Mouse (Mus musculus): ENCODE measurements around the gene Apc2. TPM values are rescaled to one million over a fixed set of nuclear protein-coding genes. Genes with fewer than 3 reads are reported as not detected.

Gene Apc2
- total and polyA plus RNA-seq, 3 experiments = 2.3 to 2.6 (median 2.4) TPM

- 64% methylated on average over 10 of the region's 10 CpGs for WGBS
- H3K4me1 ChIP-seq (ENCODE audit: control insufficient read depth, insufficient read depth, low read length) = no peaks in the 10 kb centered on the region
These were observed 36.1 kb downstream of the Apc2 start for GRCm38 (mm10) chr10:80331636-80332524.

GRCm38 (mm10) chr10:80332525-80332989, 36.8 kb downstream of the Apc2 start:
- 89% methylated on average over 5 of the region's 5 CpGs for WGBS
- no peaks in the 10 kb centered on the region for H3K79me2 ChIP-seq (replicated peaks; ENCODE audit: control insufficient read depth, insufficient read depth, low read length)
- no peak overlapping the region for H3K27ac ChIP-seq
- H3K9ac ChIP-seq (ENCODE audit: low read depth, low read length) = no peak overlapping the region
- H3K36me3 ChIP-seq (ENCODE audit: control insufficient read depth, insufficient read depth, low read length) = no peaks in the 10 kb centered on the region
- no peak for DNase-seq
- no peaks in the 10 kb centered on the region for H3K27me3 ChIP-seq (ENCODE audit: control insufficient read depth, insufficient read depth, low read length)
- TF ChIP-seq EP300 (IDR thresholded peaks at IDR 0.05; ENCODE audit: insufficient read depth, low read depth, low read length) = no peak
- no peak for TF ChIP-seq POLR2A (IDR thresholded peaks at IDR 0.05; ENCODE audit: insufficient read depth, low read depth, low read length)
- no peak for TF ChIP-seq CTCF (IDR thresholded peaks at IDR 0.05)
- no peaks in the 10 kb centered on the region for H3K4me1 ChIP-seq (ENCODE audit: control insufficient read depth, insufficient read depth, low read length)
- no peak overlapping the region for H3K4me3 ChIP-seq
- intact Hi-C loops (cut with DNase I) = no loop called here

More at GRCm38 (mm10) chr10:80331636-80332524, 36.1 kb downstream of the Apc2 start:
- Histone ChIP-seq H3K79me2 (replicated peaks; ENCODE audit: control insufficient read depth, insufficient read depth, low read length) (no peaks in the 10 kb centered on the region), H3K9ac (ENCODE audit: low read depth, low read length) (no peak overlapping the region), H3K27me3 (ENCODE audit: control insufficient read depth, insufficient read depth, low read length) (no peaks in the 10 kb centered on the region), H3K4me3 (no peak overlapping the region), H3K36me3 (ENCODE audit: control insufficient read depth, insufficient read depth, low read length) (no peaks in the 10 kb centered on the region), H3K27ac (no peak overlapping the region)
- intact Hi-C loops (cut with DNase I) = no loop called here
- no peak for DNase-seq
- TF ChIP-seq CTCF (IDR thresholded peaks at IDR 0.05) (no peak), EP300 (IDR thresholded peaks at IDR 0.05; ENCODE audit: insufficient read depth, low read depth, low read length) (no peak), POLR2A (IDR thresholded peaks at IDR 0.05; ENCODE audit: insufficient read depth, low read depth, low read length) (no peak)

GRCm38 (mm10) chr10:80336263-80336662, 40.5 kb downstream of the Apc2 start:
- intact Hi-C loops (cut with DNase I) = no loop called here
- no peak for DNase-seq
- no peaks in the 10 kb centered on the region for H3K79me2 ChIP-seq (replicated peaks; ENCODE audit: control insufficient read depth, insufficient read depth, low read length)
- H3K4me1 ChIP-seq (ENCODE audit: control insufficient read depth, insufficient read depth, low read length) = peaks cover 6% of the 10 kb centered on the region; the same call in 1 of the 2 replicates
- no peak overlapping the region for H3K9ac ChIP-seq (ENCODE audit: low read depth, low read length)
- no peak for TF ChIP-seq EP300 (IDR thresholded peaks at IDR 0.05; ENCODE audit: insufficient read depth, low read depth, low read length)
- TF ChIP-seq CTCF (IDR thresholded peaks at IDR 0.05) = no peak
- no peak for TF ChIP-seq POLR2A (IDR thresholded peaks at IDR 0.05; ENCODE audit: insufficient read depth, low read depth, low read length)
- H3K4me3 ChIP-seq = no peak overlapping the region
- no peak overlapping the region for H3K27ac ChIP-seq
- no peaks in the 10 kb centered on the region for H3K36me3 ChIP-seq (ENCODE audit: control insufficient read depth, insufficient read depth, low read length)
- WGBS = 85% methylated on average over 12 of the region's 12 CpGs
- H3K27me3 ChIP-seq (ENCODE audit: control insufficient read depth, insufficient read depth, low read length) = no peaks in the 10 kb centered on the region

GRCm38 (mm10) chr10:80339941-80340750, 44.4 kb downstream of the Apc2 start:
- H3K4me3 ChIP-seq = peak overlapping the region; percentile 8; the same call in 1 of the 2 replicates
- WGBS = 20% methylated on average over 19 of the region's 19 CpGs
- intact Hi-C loops (cut with DNase I) = no loop called here

GRCm38 (mm10) chr10:80341026-80341425, 45.2 kb downstream of the Apc2 start:
- Histone ChIP-seq H3K79me2 (replicated peaks; ENCODE audit: control insufficient read depth, insufficient read depth, low read length) (no peaks in the 10 kb centered on the region), H3K27me3 (ENCODE audit: control insufficient read depth, insufficient read depth, low read length) (peaks cover 6% of the 10 kb centered on the region; the same call in 1 of the 2 replicates), H3K4me3 (no peak overlapping the region), H3K9ac (ENCODE audit: low read depth, low read length) (no peak overlapping the region), H3K27ac (no peak overlapping the region), H3K4me1 (ENCODE audit: control insufficient read depth, insufficient read depth, low read length) (peaks cover 15% of the 10 kb centered on the region), H3K36me3 (ENCODE audit: control insufficient read depth, insufficient read depth, low read length) (peaks cover 3% of the 10 kb centered on the region; the same call in 1 of the 2 replicates)
- DNase-seq = no peak
- 64% methylated on average over 21 of the region's 21 CpGs for WGBS
- intact Hi-C loops (cut with DNase I) = no loop called here
- no peak for TF ChIP-seq CTCF (IDR thresholded peaks at IDR 0.05)
- no peak for TF ChIP-seq POLR2A (IDR thresholded peaks at IDR 0.05; ENCODE audit: insufficient read depth, low read depth, low read length)

More at GRCm38 (mm10) chr10:80339941-80340750, 44.4 kb downstream of the Apc2 start:
- no peak overlapping the region; the same call in 1 of the 2 replicates for H3K27ac ChIP-seq
- peak; percentile 84 to 90 for DNase-seq
- H3K36me3 ChIP-seq (ENCODE audit: control insufficient read depth, insufficient read depth, low read length) = peaks cover 3% of the 10 kb centered on the region; the same call in 1 of the 2 replicates
- H3K4me1 ChIP-seq (ENCODE audit: control insufficient read depth, insufficient read depth, low read length) = peaks cover 15% of the 10 kb centered on the region
- no peaks in the 10 kb centered on the region for H3K79me2 ChIP-seq (replicated peaks; ENCODE audit: control insufficient read depth, insufficient read depth, low read length)
- TF ChIP-seq POLR2A (IDR thresholded peaks at IDR 0.05; ENCODE audit: insufficient read depth, low read depth, low read length) (0 out of 2 replicates have a peak, but pooled peaks have one; percentile 30), CTCF (IDR thresholded peaks at IDR 0.05) (peak; percentile 98), EP300 (IDR thresholded peaks at IDR 0.05; ENCODE audit: insufficient read depth, low read depth, low read length) (peak; percentile 54; the same call in 1 of the 2 replicates)
- H3K27me3 ChIP-seq (ENCODE audit: control insufficient read depth, insufficient read depth, low read length) = peaks cover 6% of the 10 kb centered on the region; the same call in 1 of the 2 replicates
- H3K9ac ChIP-seq (ENCODE audit: low read depth, low read length) = no peak overlapping the region
